Mouse (Mus musculus) intestine, embryonic 15.5 days (tissue): ENCODE data around the gene Tjp1. TPM values are rescaled to one million over a fixed set of nuclear protein-coding genes. Genes with fewer than 3 reads are reported as not detected.
A peak's percentile ranks its signal among the peaks of the same experiment; 100 is the strongest.

Source experiments
- ATAC-seq: fragments of 200-750 bp; cut with Nextera tagmentation; 2 replicates; pipeline ENCODE4 v1.8.0; 2017; ENCODE audit warnings: moderate TSS enrichment, moderate library complexity
- H3K27ac ChIP-seq: fragments of 300-500 bp; sonication (generic); 2 replicates; pipeline ENCODE4 v1.5.1; 2015; ENCODE audit warnings: mild to moderate bottlenecking, inconsistent platforms
- H3K27me3 ChIP-seq: fragments of 300-500 bp; sonication (generic); replicated peaks from 2 replicates; pipeline ENCODE4 v1.6.1; 2015; ENCODE audit warnings: inconsistent platforms
- H3K36me3 ChIP-seq: fragments of 300-500 bp; sonication (generic); 2 replicates; pipeline ENCODE4 v1.6.1; 2015; ENCODE audit warnings: inconsistent platforms
- H3K4me1 ChIP-seq: fragments of 300-500 bp; sonication (generic); replicated peaks from 2 replicates; pipeline ENCODE4 v1.6.1; 2015; ENCODE audit warnings: inconsistent platforms
- H3K4me2 ChIP-seq: fragments of 300-500 bp; sonication (generic); replicated peaks from 2 replicates; pipeline ENCODE4 v1.6.1; 2015; ENCODE audit warnings: mild to moderate bottlenecking, inconsistent platforms
- H3K4me3 ChIP-seq: fragments of 300-500 bp; sonication (generic); replicated peaks from 2 replicates; pipeline ENCODE4 v1.5.1; 2015; ENCODE audit warnings: inconsistent platforms
- H3K9ac ChIP-seq: fragments of 300-500 bp; sonication (generic); 2 replicates; pipeline ENCODE4 v1.6.1; 2015; ENCODE audit warnings: inconsistent platforms
- H3K9me3 ChIP-seq: fragments of 300-500 bp; sonication (generic); 2 replicates; pipeline ENCODE4 v1.6.1; 2016; ENCODE audit warnings: inconsistent platforms
- WGBS: fragments of 180-500 bp; shearing (Covaris S2); methylation state at CpG from one replicate; pipeline ENCODE4 v1.1.7; 2015; 5-methylcytosine and 5-hydroxymethylcytosine counted together
- polyA plus RNA-seq: library from polyadenylated mRNA; unstranded; fragments of >200 nt; fragmentation: Nextera tagmentation; extraction: Ambion mirVana; gene quantifications from 2 replicates; pipeline ENCODE4 v1.2.1, GENCODE M21; 2015

Gene Tjp1
- polyA plus RNA-seq, 1 experiment from 2014 or later = 26.4 TPM

DNA sequence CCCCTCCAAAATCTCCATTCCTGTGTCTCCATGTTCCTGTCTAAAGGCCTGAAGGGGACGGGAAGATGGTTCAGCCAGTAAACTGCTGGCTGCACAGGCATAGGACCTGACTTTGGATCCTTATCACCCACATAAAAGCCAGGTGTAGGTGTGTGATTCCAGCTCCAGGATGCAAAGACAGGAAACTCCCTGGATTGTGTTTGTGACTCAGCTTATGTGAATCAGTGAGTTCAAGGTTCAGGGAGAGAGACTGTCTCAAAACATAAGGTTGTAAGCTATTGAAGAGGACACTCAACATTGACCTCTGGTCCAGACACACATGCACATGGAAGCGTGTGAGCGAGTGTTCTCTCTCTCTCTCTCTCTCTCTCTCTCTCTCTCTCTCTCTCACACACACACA is 72.4 kb downstream of the Tjp1 start:
- no peak overlapping the region for H3K27ac ChIP-seq
- ATAC-seq = peak; percentile 80
- no peaks in the 10 kb centered on the region for H3K27me3 ChIP-seq
- H3K4me3 ChIP-seq = no peak overlapping the region
- H3K36me3 ChIP-seq = no peaks in the 10 kb centered on the region
- 0 out of 2 replicates have a peak, but pooled peaks cover 3% of the 10 kb centered on the region for H3K4me1 ChIP-seq
- no peak overlapping the region for H3K9ac ChIP-seq
- no peaks in the 10 kb centered on the region for H3K9me3 ChIP-seq
- H3K4me2 ChIP-seq = no peak overlapping the region
- WGBS = 83% methylated on average over 3 of the region's 3 CpGs

- WGBS = 32% methylated on average over 3 of the region's 3 CpGs
- H3K9me3 ChIP-seq = no peaks in the 10 kb centered on the region
- no peak overlapping the region for H3K4me2 ChIP-seq
- H3K27me3 ChIP-seq = no peaks in the 10 kb centered on the region
- H3K27ac ChIP-seq = no peak overlapping the region
- no peak overlapping the region for H3K4me3 ChIP-seq
- H3K4me1 ChIP-seq = 0 out of 2 replicates have a peak, but pooled peaks cover 3% of the 10 kb centered on the region
- H3K9ac ChIP-seq = no peak overlapping the region
- peak; percentile 30; the same call in 1 of the 2 replicates for ATAC-seq
- H3K36me3 ChIP-seq = no peaks in the 10 kb centered on the region
Observed at GRCm38 (mm10) chr7:65454269-65454668, 73.3 kb downstream of the Tjp1 start.

DNA sequence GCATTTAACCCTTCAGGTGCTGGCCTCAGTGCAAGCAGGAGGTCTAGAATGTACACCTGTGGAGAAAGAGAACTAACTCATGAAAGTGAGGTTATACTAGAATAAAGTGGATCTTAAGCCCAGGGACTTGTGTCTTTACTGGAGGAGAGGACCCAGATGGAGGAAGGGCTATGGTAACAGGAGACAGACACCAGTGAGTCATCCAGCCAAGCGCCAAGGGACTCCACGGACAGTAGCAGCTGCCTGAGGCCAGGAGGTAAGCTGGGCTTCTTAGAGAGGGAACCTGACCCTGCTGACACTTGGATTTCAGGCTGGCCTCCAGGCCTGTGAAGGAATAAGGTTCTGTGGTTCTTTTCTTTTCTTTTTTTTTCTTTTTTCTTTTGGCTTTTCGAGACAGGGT is 75.3 kb downstream of the Tjp1 start:
- Histone ChIP-seq H3K27ac (no peak overlapping the region), H3K4me2 (no peak overlapping the region), H3K27me3 (no peaks in the 10 kb centered on the region), H3K9ac (no peak overlapping the region), H3K4me3 (no peak overlapping the region), H3K9me3 (no peaks in the 10 kb centered on the region), H3K4me1 (0 out of 2 replicates have a peak, but pooled peaks cover 3% of the 10 kb centered on the region), H3K36me3 (no peaks in the 10 kb centered on the region)
- no peak for ATAC-seq
- WGBS = 81% methylated on average over 3 of the region's 3 CpGs

GRCm38 (mm10) chr7:65450158-65450557 is 77.4 kb downstream of the Tjp1 start:
- no peaks in the 10 kb centered on the region for H3K27me3 ChIP-seq
- H3K36me3 ChIP-seq = no peaks in the 10 kb centered on the region
- no peak overlapping the region for H3K27ac ChIP-seq
- no peaks in the 10 kb centered on the region for H3K9me3 ChIP-seq
- WGBS = 70% methylated on average over 5 of the region's 5 CpGs
- H3K4me2 ChIP-seq = no peak overlapping the region
- no peak for ATAC-seq
- 0 out of 2 replicates have a peak, but pooled peaks cover 2% of the 10 kb centered on the region for H3K4me1 ChIP-seq
- H3K4me3 ChIP-seq = no peak overlapping the region
- no peak overlapping the region for H3K9ac ChIP-seq

GRCm38 (mm10) chr7:65441505-65441904 is 86.1 kb downstream of the Tjp1 start:
- no peaks in the 10 kb centered on the region for H3K4me1 ChIP-seq
- WGBS = 63% methylated on average over 4 of the region's 4 CpGs
- H3K27me3 ChIP-seq = no peaks in the 10 kb centered on the region
- no peak for ATAC-seq
- H3K9ac ChIP-seq = no peak overlapping the region
- H3K4me2 ChIP-seq = no peak overlapping the region
- H3K9me3 ChIP-seq = no peaks in the 10 kb centered on the region
- H3K4me3 ChIP-seq = no peak overlapping the region
- H3K27ac ChIP-seq = no peak overlapping the region
- no peaks in the 10 kb centered on the region for H3K36me3 ChIP-seq

- WGBS = 72% methylated on average over 8 of the region's 8 CpGs
- Histone ChIP-seq H3K4me1 (no peaks in the 10 kb centered on the region), H3K27me3 (no peaks in the 10 kb centered on the region), H3K9ac (no peak overlapping the region), H3K27ac (no peak overlapping the region), H3K4me3 (no peak overlapping the region), H3K4me2 (no peak overlapping the region), H3K36me3 (no peaks in the 10 kb centered on the region), H3K9me3 (no peaks in the 10 kb centered on the region)
- ATAC-seq = 0 out of 2 replicates have a peak, but pooled peaks have one; percentile 6
Observed at GRCm38 (mm10) chr7:65439518-65439917, 88.1 kb downstream of the Tjp1 start.

DNA sequence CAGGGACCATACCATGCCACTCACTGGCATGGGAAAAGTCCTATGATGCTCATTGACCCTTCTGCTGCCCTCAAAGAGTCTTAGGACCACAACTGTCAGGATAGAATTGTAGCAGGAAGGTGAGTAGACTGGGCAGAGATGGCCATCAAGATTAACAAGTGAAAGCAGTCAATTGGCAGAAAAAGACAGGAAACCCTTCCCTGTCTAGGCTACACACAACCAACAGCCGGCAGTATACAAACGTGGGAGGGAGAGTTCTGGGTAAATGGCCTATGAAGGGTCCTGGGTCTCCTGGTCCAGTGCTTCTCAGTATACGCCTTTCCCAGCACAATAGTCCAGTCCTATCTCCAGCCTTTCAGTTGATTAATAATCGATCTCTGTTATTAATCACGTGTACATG is 89.4 kb downstream of the Tjp1 start:
- Histone ChIP-seq H3K4me2 (no peak overlapping the region), H3K4me3 (no peak overlapping the region), H3K27me3 (no peaks in the 10 kb centered on the region), H3K9me3 (no peaks in the 10 kb centered on the region), H3K27ac (no peak overlapping the region), H3K9ac (no peak overlapping the region), H3K4me1 (no peaks in the 10 kb centered on the region), H3K36me3 (no peaks in the 10 kb centered on the region)
- 80% methylated on average over 5 of the region's 5 CpGs for WGBS
- ATAC-seq = no peak

GRCm38 (mm10) chr7:65436921-65437320 is 90.7 kb downstream of the Tjp1 start:
- no peak overlapping the region for H3K4me2 ChIP-seq
- no peak overlapping the region for H3K27ac ChIP-seq
- no peak overlapping the region for H3K4me3 ChIP-seq
- H3K9ac ChIP-seq = no peak overlapping the region
- no peak for ATAC-seq
- H3K27me3 ChIP-seq = no peaks in the 10 kb centered on the region
- WGBS = 65% methylated on average over 3 of the region's 3 CpGs
- no peaks in the 10 kb centered on the region for H3K4me1 ChIP-seq
- H3K9me3 ChIP-seq = no peaks in the 10 kb centered on the region
- no peaks in the 10 kb centered on the region for H3K36me3 ChIP-seq

DNA sequence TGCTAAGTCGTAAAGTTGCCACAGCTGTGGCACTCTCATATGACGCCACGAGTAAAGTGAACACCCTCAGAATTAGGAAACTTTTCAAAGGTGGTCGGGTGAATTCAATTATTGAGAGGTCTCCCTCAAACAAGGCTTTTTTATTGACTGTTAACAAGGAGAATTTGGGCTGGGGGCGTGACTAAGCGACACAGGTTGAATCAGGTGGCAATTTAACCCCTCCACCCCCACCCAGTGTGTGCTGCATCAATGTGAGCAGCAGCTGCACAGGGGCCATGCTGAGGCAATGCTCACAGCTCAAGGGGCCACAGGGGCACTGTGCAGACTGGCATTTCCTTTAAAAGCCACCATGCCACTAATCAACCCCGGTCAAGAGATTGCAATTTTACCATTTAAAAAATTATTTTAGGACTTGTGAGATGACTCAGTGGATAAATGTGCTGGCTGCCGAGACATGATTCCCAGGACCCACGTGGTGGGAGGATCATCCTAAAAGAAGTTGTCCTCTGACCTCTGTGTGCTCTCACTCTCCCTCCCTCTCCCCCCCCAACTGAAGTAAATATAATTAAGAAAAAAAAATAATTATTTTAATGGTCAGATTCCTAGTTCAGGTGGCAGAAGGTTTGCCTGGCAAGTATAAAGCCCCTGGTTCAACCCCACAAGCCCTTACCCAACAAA is 96.4 kb downstream of the Tjp1 start:
- Histone ChIP-seq H3K4me2 (no peak overlapping the region), H3K9ac (no peak overlapping the region), H3K9me3 (no peaks in the 10 kb centered on the region), H3K36me3 (no peaks in the 10 kb centered on the region), H3K27ac (no peak overlapping the region), H3K4me3 (no peak overlapping the region), H3K4me1 (no peaks in the 10 kb centered on the region), H3K27me3 (no peaks in the 10 kb centered on the region)
- ATAC-seq = no peak
- 38% methylated on average over 9 of the region's 9 CpGs for WGBS

- Histone ChIP-seq H3K9ac (no peak overlapping the region), H3K36me3 (no peaks in the 10 kb centered on the region), H3K27me3 (no peaks in the 10 kb centered on the region), H3K4me2 (no peak overlapping the region), H3K9me3 (no peaks in the 10 kb centered on the region), H3K4me1 (no peaks in the 10 kb centered on the region), H3K4me3 (no peak overlapping the region), H3K27ac (no peak overlapping the region)
- no peak; the same call in 1 of the 2 replicates for ATAC-seq
- 24% methylated on average over 8 of the region's 8 CpGs for WGBS
Observed at GRCm38 (mm10) chr7:65430401-65430800, 97.2 kb downstream of the Tjp1 start.

GRCm38 (mm10) chr7:65424519-65424918 is 103.1 kb downstream of the Tjp1 start:
- Histone ChIP-seq H3K27me3 (no peaks in the 10 kb centered on the region), H3K4me2 (no peak overlapping the region), H3K36me3 (no peaks in the 10 kb centered on the region), H3K4me3 (no peak overlapping the region), H3K4me1 (no peaks in the 10 kb centered on the region), H3K9me3 (no peaks in the 10 kb centered on the region), H3K27ac (no peak overlapping the region), H3K9ac (no peak overlapping the region)
- WGBS = 50% methylated on average over 8 of the region's 8 CpGs
- ATAC-seq = no peak

DNA sequence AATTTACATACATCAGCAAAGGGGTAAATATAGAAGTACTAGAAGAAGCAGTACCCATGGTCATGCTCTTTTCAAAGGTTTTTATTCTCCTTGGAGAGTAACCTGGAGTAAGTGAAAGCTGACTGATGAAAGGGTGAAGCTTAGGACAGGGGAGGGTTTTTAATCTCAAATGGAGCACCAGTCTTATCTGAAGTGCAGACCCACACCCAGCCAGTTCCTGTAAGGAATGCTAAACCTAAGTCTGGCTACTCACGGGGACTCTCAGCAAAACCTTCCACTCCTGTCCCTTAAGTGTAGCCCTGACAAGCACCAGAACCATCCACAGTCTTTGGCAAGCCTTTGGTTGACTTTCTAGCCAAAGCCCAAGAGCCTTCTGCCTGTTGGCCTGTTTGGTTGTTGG is 105.1 kb downstream of the Tjp1 start:
- 0 out of 2 replicates have a peak, but pooled peaks cover under 1% of the 10 kb centered on the region for H3K4me1 ChIP-seq
- ATAC-seq = no peak
- no peak overlapping the region for H3K4me2 ChIP-seq
- H3K9ac ChIP-seq = no peak overlapping the region
- 69% methylated on average over 1 of the region's 1 CpGs for WGBS
- H3K9me3 ChIP-seq = no peaks in the 10 kb centered on the region
- H3K27me3 ChIP-seq = no peaks in the 10 kb centered on the region
- H3K36me3 ChIP-seq = no peaks in the 10 kb centered on the region
- H3K27ac ChIP-seq = no peak overlapping the region
- H3K4me3 ChIP-seq = no peak overlapping the region

DNA sequence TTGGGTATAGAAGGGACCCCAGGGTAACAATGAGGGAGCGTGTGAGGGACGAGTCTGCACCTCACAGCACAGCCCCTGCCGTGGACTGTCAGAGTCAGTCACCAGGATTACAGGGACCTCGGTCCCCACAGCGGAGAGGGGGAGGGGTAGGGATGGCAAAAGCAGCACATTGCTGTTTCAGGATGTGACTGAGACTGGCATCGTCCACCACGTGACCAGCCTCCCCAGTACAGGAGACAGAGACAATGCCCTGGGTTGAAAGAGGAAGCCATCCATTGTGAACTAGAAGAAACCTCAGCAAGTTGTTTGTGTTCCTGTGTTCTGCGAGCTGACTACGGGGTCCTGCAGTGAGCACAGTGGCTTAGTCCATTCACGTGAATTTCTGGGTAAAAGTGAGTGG is 106.1 kb downstream of the Tjp1 start:
- 0 out of 2 replicates have a peak, but pooled peaks cover 6% of the 10 kb centered on the region for H3K4me1 ChIP-seq
- no peaks in the 10 kb centered on the region for H3K9me3 ChIP-seq
- H3K27ac ChIP-seq = no peak overlapping the region
- no peak overlapping the region for H3K4me3 ChIP-seq
- H3K36me3 ChIP-seq = no peaks in the 10 kb centered on the region
- WGBS = 42% methylated on average over 8 of the region's 10 CpGs
- H3K4me2 ChIP-seq = no peak overlapping the region
- peak; percentile 63 for ATAC-seq
- H3K9ac ChIP-seq = no peak overlapping the region
- H3K27me3 ChIP-seq = no peaks in the 10 kb centered on the region
